Mouse (Mus musculus) layer of hippocampus, postnatal 25 days (tissue): Measurements from ENCODE around the gene Irf2bp1. TPM values are rescaled to one million over a fixed set of nuclear protein-coding genes. Genes with fewer than 3 reads are reported as not detected.

ENCODE experiments used
- DNase-seq, 2 experiments: peaks; one replicate each; pipeline ENCODE4 v3.0.0; 2022; ENCODE audit warnings: mixed read lengths in 2 of 2, low spot score in 1 of 2; ENCODE audit errors: extremely low spot score in 1 of 2
- total RNA-seq, 2 experiments: library from RNA; stranded (reverse); gene quantifications; 2 replicates each; pipeline ENCODE4 v1.2.3; 2021

The Irf2bp1 gene
- total RNA-seq, 2 experiments from 2014 or later, result 51.7 to 53.5 TPM

DNA sequence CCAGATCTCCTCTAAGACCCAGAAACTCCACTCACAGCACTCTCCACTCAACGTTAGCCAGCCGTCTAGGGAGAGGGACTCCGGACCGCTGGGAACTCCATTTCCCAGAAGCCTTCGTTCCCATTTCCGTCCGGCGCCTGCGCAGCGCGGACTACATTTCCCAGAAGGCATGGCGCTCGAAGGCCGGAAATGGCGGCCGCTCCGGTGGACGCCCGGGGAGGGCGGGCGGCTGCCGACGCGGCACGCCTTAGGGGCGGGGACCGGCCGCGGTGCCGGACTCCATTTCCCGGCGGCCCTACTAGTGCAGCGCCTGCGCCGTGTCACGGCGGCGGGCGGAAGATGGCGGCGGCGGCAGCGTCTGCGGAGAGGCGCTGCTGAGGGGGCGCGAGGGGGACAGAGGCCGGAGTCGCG lies 20.3 kb downstream of the Irf2bp1 start, which contains the start of gene Sympk:
Gene Sympk (plus strand): TSS at position 282 of the 411 bp plus-strand sequence.
- peak; percentile 83 to 86 for DNase-seq

DNA sequence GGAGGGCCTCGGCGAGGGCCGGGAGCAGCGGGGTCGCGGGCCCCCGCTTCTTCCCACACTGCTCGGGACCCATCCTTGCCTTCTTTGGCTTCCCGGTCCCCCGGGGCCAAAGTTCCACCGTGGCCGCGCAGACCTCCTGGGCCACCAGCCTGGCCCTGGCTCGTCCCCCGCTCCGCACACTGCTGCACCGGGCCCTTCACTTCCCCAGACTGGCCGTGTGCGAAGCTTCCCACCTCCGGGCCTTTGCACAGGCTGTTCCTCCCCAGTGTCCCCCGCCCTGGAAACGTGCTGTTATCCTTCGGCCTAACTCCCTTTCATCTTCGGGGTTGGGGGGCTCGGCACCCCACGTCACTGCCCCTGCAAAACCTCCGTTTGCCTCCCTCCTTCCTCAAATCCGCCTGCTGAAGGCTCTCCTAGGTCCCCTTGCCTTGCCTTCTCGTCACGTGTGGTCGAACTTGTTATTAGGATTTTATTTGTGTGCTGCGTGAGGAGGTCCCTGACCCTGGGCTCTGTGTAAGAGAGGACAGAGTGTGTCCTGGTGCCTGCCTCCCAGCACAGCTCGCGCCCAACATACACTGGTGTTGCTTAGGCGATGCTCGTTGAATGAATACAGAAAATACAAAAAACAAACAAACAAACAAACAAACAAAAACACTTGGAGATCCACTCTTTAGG lies 20.9 kb downstream of the Irf2bp1 start:
- DNase-seq, result peak in 1 of 2 experiments; percentile 26

- DNase-seq, result no peak
Measured at GRCm38 (mm10) chr7:19028067-19028466, 24.2 kb downstream of the Irf2bp1 start.

GRCm38 (mm10) chr7:19029084-19029653 lies 25.3 kb downstream of the Irf2bp1 start:
- peak in 1 of 2 experiments; percentile 43 for DNase-seq

GRCm38 (mm10) chr7:19031641-19032040 lies 27.8 kb downstream of the Irf2bp1 start:
- no peak for DNase-seq

DNA sequence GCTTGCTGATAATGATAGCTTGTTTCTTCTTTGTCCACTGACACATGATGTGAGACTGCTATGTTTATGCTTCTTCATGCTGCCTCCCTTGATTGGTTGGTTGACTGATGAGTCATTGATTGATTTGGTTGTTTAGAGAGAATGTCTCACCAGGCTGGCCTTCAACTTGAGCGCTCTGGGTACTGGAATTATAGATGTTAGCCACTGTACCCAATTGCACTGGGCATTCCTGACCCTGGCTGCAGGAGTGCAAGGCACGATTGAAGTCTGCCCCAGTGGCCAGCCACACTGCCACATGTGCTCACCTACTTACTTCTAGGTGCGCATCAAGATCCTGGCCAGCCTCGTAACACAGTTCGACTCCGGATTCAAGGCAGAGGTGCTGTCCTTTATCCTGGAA lies 40.8 kb downstream of the Irf2bp1 start:
- no peak for DNase-seq

- DNase-seq, result no peak
Measured at GRCm38 (mm10) chr7:19046286-19047069, 42.6 kb downstream of the Irf2bp1 start.

DNA sequence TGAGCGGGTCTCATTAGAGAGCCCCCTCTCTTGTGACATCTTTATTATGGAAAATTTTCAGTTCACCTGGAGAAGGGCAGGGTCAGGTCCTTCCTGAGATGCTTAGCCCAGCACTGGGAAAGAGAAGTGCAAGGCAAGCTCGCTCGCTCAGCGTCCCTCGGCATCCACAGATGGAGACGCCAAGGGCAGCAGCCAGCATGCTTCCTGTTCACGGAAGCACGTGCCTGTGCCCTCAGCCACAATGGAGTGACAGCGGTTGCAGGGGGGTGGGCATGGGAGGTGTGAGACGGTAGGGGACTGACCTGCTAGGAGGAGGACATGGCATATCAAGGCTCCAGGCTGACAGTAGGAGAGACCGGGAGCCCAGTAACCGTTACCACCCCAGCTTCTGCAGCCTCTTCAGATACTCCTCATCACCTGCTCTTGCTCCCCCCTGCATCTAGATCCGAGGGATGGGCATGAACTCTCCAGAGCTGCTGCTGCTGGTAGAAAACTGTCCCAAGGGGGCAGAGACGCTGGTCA lies 44.2 kb downstream of the Irf2bp1 start:
- DNase-seq, result no peak

DNA sequence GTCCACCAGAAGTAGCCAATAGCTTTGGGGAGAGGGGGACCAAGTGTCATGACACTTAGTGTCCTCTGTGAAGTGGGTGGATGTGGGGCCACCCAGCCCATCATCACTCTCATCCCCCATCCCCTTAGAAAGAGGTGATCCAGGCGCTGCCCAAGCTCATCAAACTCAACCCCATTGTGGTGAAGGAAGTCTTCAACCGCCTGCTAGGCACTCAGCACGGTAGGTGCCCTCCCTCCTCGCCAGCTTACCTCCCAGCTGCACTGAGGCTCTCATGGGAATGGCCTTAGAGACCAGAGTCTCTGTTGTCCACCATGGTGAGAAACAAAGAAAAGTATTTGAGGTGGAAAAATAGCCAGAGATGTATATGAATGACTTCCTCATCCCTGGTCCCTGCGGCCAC lies 45.4 kb downstream of the Irf2bp1 start:
- DNase-seq, result no peak

DNA sequence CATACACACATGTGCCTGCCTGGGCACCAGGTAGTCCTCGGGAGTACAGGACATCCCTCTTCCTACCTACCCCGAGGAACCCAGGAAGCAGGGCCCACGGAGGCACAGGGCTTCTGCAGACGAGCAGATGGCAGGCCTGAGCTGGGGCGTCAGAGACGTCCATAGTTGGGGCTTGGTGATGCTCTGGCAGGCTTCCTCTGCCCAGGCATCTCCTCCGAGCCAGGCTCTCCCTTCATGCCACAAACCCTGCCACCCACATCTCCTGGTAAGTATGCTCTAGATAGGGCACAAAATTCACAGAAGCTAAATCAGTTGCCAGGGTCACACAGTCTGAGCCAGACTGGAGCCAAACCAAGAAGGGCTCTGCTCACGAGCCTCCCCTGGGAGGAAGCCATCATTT lies 46.3 kb downstream of the Irf2bp1 start:
- DNase-seq, result no peak

DNA sequence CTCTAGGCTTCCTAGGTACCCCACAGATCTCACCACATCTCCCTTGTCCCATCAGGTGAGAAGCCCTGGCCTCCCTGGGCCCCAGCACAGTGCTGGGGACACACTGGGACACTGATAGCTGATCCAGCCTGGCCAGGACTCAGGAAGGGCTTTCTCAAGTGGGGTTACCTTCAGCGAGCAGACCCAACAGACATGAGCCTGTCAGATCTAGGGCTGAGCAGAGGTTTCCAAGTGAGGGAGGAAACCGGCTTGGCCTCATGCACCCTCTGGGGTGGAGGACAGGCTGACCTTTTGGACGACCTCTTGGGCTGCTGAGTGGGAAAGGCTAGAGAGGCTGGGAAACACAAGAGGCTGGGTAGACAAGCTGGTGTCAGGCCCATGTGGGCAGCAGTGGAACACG lies 47.3 kb downstream of the Irf2bp1 start:
- no peak for DNase-seq

DNA sequence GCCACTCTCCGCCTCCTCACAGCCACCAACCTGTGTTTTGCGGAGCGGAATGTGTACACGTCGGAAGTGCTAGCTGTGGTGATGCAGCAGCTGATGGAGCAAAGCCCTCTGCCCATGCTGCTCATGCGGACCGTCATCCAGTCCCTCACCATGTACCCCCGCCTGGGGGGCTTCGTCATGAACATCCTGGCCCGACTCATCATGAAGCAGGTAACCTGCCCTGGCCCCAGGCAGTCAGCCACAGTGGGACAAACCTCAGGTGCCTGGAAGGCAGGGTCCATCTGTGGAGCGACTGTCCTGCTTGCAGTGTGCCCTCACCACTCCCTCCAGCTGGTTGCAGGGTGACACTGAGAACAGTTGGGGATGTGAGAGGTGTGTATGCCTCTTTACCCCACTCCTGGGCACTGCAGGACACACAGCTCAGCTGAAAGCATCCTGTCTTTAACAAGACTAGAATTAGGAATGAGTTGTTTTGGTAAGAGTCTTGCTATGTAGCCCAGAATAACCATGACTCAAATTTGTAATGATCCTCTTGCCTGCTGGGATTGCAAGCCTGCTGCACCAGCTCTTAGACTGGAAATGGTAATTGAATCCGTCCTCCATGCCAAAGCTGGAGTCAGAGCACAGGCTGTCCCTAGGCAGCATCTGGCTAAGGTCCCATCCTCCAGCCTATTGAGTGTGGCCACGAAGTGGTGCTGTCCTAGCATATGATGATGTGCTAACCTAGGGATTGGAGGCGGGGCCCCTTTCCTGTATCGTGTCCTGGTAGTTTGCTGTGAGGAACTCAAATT lies 48.7 kb downstream of the Irf2bp1 start:
- peak in 1 of 2 experiments; percentile 43 for DNase-seq

- DNase-seq, result no peak
Measured at GRCm38 (mm10) chr7:19053136-19053532, 49.3 kb downstream of the Irf2bp1 start.

DNA sequence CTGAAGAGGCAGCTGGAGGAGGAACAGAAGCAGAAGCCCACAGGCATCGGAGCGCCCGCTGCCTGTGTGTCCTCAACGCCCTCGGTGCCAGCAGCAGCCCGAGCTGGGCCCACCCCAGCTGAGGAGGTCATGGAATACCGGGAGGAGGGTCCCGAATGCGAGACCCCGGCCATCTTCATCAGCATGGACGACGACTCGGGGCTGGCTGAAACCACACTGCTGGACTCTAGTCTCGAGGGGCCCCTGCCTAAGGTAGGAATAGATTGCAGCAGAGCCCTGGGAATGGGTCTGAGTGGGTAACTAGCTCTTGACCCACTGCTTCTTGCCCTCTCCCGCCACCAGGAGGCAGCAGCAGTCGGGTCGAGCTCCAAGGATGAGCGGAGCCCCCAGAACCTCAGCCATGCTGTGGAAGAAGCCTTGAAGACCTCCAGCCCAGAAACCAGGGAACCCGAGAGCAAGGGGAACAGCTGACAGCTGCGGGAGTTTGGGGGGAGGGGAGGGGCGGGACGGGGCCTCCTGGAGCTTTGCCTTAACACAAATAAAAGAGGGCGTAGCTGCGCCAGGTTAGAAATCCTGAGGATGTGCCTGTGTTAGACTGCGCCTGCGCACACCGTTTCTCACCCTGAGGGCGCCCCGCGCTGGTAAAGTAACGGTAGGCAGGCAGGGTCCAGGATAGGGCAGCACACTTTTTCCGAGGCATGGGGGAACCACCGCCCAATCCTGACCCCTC lies 50.4 kb downstream of the Irf2bp1 start, which contains the start of gene Rsph6a:
Gene Rsph6a (plus strand): TSS at position 644 of the 730 bp plus-strand sequence.
- DNase-seq, result peak in 1 of 2 experiments; percentile 53

DNA sequence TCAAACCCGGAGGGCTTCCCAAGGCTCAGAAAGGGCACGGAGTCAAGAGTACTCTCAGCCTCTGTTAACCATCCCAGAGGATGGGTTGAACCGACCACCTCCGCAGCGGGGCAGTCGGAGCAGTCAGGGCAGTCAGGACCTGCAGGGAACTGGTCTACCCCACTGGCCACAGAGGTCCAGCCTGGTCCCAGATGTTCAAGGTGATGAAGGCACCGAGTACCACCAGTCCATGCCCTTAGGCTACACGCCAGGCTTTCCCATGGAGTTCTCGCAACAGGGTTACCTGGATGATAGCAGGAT lies 50.9 kb downstream of the Irf2bp1 start:
- DNase-seq, result no peak

GRCm38 (mm10) chr7:19055108-19055507 lies 51.3 kb downstream of the Irf2bp1 start:
- DNase-seq, result no peak
